Mouse (Mus musculus): ENCODE results near the gene Rnd3. TPM values are rescaled to one million over a fixed set of nuclear protein-coding genes. Genes with fewer than 3 reads are reported as not detected.

The Rnd3 gene
- polyA plus RNA-seq, 1 experiment from 2014 or later = 338 TPM

DNA sequence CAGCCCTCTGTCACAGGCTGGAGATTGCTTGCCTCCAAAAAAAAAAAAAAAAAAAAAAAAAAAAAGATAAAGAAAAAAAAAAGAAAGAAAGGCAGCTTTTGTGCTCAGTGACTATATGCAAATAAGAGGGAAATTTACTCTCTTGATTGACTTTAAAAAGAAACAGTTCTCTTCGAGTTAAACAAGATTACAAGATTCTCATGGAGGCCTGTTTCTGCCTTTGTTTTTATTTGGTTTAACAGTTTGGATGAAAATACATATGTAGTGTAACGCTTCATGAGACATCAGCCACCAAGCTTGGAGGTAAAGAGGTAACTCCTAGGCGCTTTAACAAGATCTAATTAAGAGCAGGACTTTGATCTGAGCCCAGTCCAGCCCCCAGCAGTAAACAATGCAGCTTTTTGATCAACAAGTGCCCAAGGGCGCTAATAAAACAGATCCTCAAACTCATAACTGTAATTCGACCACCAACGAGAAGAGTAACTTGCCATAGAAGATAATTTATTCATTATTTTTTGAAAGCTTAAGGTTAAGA lies 8.9 kb downstream of the Rnd3 start:
- Histone ChIP-seq H3K9ac (ENCODE audit: low read length) (peak overlapping the region; percentile 60), H3K4me3 (ENCODE audit: low read depth, low read length) (peak overlapping the region; percentile 30), H3K36me3 (ENCODE audit: control insufficient read depth, insufficient read depth, low read length) (peaks cover 16% of the 10 kb centered on the region), H3K4me1 (ENCODE audit: control insufficient read depth, insufficient read depth, low read length) (peaks cover 58% of the 10 kb centered on the region), H3K9me3 (ENCODE audit: control insufficient read depth, low read length) (no peaks in the 10 kb centered on the region), H3K4me2 (peak overlapping the region; percentile 55), H3K27me3 (ENCODE audit: control insufficient read depth, insufficient read depth, low read length) (no peaks in the 10 kb centered on the region), H3K27ac (ENCODE audit: low read depth, low read length) (peak overlapping the region; percentile 89)
- DNase-seq (ENCODE audit: low spot score, missing footprints) (peak; percentile 94), ATAC-seq (ENCODE audit: low FRiP score) (peak; percentile 51)
- 2% methylated on average over 6 of the region's 6 CpGs for WGBS

- Histone ChIP-seq H3K27ac (ENCODE audit: low read depth, low read length) (peak overlapping the region; percentile 72), H3K4me3 (ENCODE audit: low read depth, low read length) (peak overlapping the region; percentile 3; the same call in 1 of the 2 replicates), H3K9ac (ENCODE audit: low read length) (peak overlapping the region; percentile 34), H3K36me3 (ENCODE audit: control insufficient read depth, insufficient read depth, low read length) (peaks cover 21% of the 10 kb centered on the region), H3K9me3 (ENCODE audit: control insufficient read depth, low read length) (no peaks in the 10 kb centered on the region), H3K4me2 (peak overlapping the region; percentile 55), H3K27me3 (ENCODE audit: control insufficient read depth, insufficient read depth, low read length) (no peaks in the 10 kb centered on the region), H3K4me1 (ENCODE audit: control insufficient read depth, insufficient read depth, low read length) (peaks cover 53% of the 10 kb centered on the region)
- ATAC-seq (ENCODE audit: low FRiP score) (peak; percentile 88), DNase-seq (ENCODE audit: low spot score, missing footprints) (peak; percentile 95)
- WGBS = 5% methylated on average over 5 of the region's 5 CpGs
These were observed 9.5 kb downstream of the Rnd3 start for GRCm38 (mm10) chr2:51139218-51139911.

GRCm38 (mm10) chr2:51137726-51138125 lies 11.2 kb downstream of the Rnd3 start:
- no peak overlapping the region for H3K27ac ChIP-seq (ENCODE audit: low read depth, low read length)
- no peak overlapping the region for H3K4me3 ChIP-seq (ENCODE audit: low read depth, low read length)
- no peak overlapping the region for H3K4me2 ChIP-seq
- ATAC-seq (ENCODE audit: low FRiP score) (no peak), DNase-seq (ENCODE audit: low spot score, missing footprints) (no peak)
- H3K27me3 ChIP-seq (ENCODE audit: control insufficient read depth, insufficient read depth, low read length) = no peaks in the 10 kb centered on the region
- peaks cover 34% of the 10 kb centered on the region for H3K36me3 ChIP-seq (ENCODE audit: control insufficient read depth, insufficient read depth, low read length)
- no peak overlapping the region for H3K9ac ChIP-seq (ENCODE audit: low read length)
- 46% methylated on average over 4 of the region's 4 CpGs for WGBS
- H3K4me1 ChIP-seq (ENCODE audit: control insufficient read depth, insufficient read depth, low read length) = peaks cover 44% of the 10 kb centered on the region
- H3K9me3 ChIP-seq (ENCODE audit: control insufficient read depth, low read length) = no peaks in the 10 kb centered on the region

- Histone ChIP-seq H3K9ac (ENCODE audit: low read length) (no peak overlapping the region), H3K4me2 (no peak overlapping the region), H3K9me3 (ENCODE audit: control insufficient read depth, low read length) (no peaks in the 10 kb centered on the region), H3K36me3 (ENCODE audit: control insufficient read depth, insufficient read depth, low read length) (peaks cover 51% of the 10 kb centered on the region), H3K4me1 (ENCODE audit: control insufficient read depth, insufficient read depth, low read length) (no peaks in the 10 kb centered on the region), H3K27ac (ENCODE audit: low read depth, low read length) (no peak overlapping the region; the same call in 1 of the 2 replicates), H3K27me3 (ENCODE audit: control insufficient read depth, insufficient read depth, low read length) (no peaks in the 10 kb centered on the region), H3K4me3 (ENCODE audit: low read depth, low read length) (no peak overlapping the region)
- WGBS = 79% methylated on average over 20 of the region's 20 CpGs
- no peak for ATAC-seq (ENCODE audit: low FRiP score)
- DNase-seq (ENCODE audit: low spot score, missing footprints) = no peak
These were observed 16.7 kb downstream of the Rnd3 start for GRCm38 (mm10) chr2:51132181-51132580.

- 80% methylated on average over 4 of the region's 4 CpGs for WGBS
- Histone ChIP-seq H3K4me1 (ENCODE audit: control insufficient read depth, insufficient read depth, low read length) (no peaks in the 10 kb centered on the region), H3K4me2 (no peak overlapping the region), H3K9me3 (ENCODE audit: control insufficient read depth, low read length) (no peaks in the 10 kb centered on the region), H3K27me3 (ENCODE audit: control insufficient read depth, insufficient read depth, low read length) (no peaks in the 10 kb centered on the region), H3K27ac (ENCODE audit: low read depth, low read length) (no peak overlapping the region), H3K36me3 (ENCODE audit: control insufficient read depth, insufficient read depth, low read length) (peaks cover 23% of the 10 kb centered on the region), H3K9ac (ENCODE audit: low read length) (no peak overlapping the region), H3K4me3 (ENCODE audit: low read depth, low read length) (no peak overlapping the region)
- peak; percentile 47 for ATAC-seq (ENCODE audit: low FRiP score)
- DNase-seq (ENCODE audit: low spot score, missing footprints) = peak; percentile 66
These were observed 20.8 kb downstream of the Rnd3 start for GRCm38 (mm10) chr2:51128090-51128489.

- no peak overlapping the region for H3K27ac ChIP-seq (ENCODE audit: low read depth, low read length)
- H3K4me1 ChIP-seq (ENCODE audit: control insufficient read depth, insufficient read depth, low read length) = no peaks in the 10 kb centered on the region
- H3K27me3 ChIP-seq (ENCODE audit: control insufficient read depth, insufficient read depth, low read length) = no peaks in the 10 kb centered on the region
- no peak overlapping the region for H3K4me3 ChIP-seq (ENCODE audit: low read depth, low read length)
- ATAC-seq (ENCODE audit: low FRiP score) (no peak), DNase-seq (ENCODE audit: low spot score, missing footprints) (no peak)
- no peak overlapping the region for H3K4me2 ChIP-seq
- WGBS = 75% methylated on average over 2 of the region's 2 CpGs
- H3K9me3 ChIP-seq (ENCODE audit: control insufficient read depth, low read length) = no peaks in the 10 kb centered on the region
- H3K9ac ChIP-seq (ENCODE audit: low read length) = no peak overlapping the region
- H3K36me3 ChIP-seq (ENCODE audit: control insufficient read depth, insufficient read depth, low read length) = no peaks in the 10 kb centered on the region
These were observed 38.6 kb downstream of the Rnd3 start for GRCm38 (mm10) chr2:51110271-51110670.

DNA sequence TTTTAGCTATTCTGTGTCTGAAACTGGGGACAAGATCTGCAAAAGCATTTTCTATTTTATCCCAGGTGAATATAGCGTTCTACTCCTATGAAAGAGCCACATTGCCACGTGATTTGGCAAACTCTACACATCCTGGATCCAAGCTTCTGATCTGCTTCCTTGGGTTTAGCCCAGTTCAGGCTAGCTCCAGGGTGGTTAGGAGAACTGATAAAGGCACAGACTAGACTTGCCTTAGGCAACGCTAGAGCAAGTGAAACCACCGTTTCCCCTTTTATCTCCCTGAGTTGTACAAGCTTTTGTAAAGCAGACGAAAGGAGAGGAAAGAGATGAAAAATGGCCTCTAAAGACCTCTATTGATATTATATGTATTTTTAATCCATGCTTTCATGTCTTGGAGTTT lies 40.3 kb downstream of the Rnd3 start:
- ATAC-seq (ENCODE audit: low FRiP score) (no peak), DNase-seq (ENCODE audit: low spot score, missing footprints) (no peak)
- WGBS = 77% methylated on average over 5 of the region's 5 CpGs
- Histone ChIP-seq H3K27ac (ENCODE audit: low read depth, low read length) (no peak overlapping the region), H3K27me3 (ENCODE audit: control insufficient read depth, insufficient read depth, low read length) (no peaks in the 10 kb centered on the region), H3K4me2 (no peak overlapping the region), H3K36me3 (ENCODE audit: control insufficient read depth, insufficient read depth, low read length) (no peaks in the 10 kb centered on the region), H3K9ac (ENCODE audit: low read length) (no peak overlapping the region), H3K4me3 (ENCODE audit: low read depth, low read length) (no peak overlapping the region), H3K9me3 (ENCODE audit: control insufficient read depth, low read length) (no peaks in the 10 kb centered on the region), H3K4me1 (ENCODE audit: control insufficient read depth, insufficient read depth, low read length) (no peaks in the 10 kb centered on the region)

DNA sequence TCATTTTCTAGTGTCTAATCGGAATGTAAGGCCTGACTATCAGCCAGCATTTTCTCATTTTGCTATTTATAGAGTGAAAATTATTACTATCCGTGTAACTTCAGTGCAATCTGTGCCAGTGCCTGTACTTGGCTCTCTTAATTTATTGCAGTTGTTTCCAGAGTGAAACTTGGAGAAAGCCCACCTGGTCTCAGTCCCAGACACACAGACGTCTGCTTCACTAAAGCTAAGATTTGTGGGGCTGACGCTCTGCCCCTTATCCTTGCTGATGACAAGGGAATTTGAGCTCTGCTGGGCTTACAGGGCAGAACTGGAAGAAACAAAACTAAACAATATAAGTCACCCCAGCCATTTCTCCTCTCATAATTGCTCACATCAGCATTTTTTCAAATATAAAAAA lies 47.7 kb downstream of the Rnd3 start:
- 65% methylated on average over 4 of the region's 4 CpGs for WGBS
- Histone ChIP-seq H3K9me3 (ENCODE audit: control insufficient read depth, low read length) (no peaks in the 10 kb centered on the region), H3K27ac (ENCODE audit: low read depth, low read length) (no peak overlapping the region), H3K27me3 (ENCODE audit: control insufficient read depth, insufficient read depth, low read length) (no peaks in the 10 kb centered on the region), H3K4me1 (ENCODE audit: control insufficient read depth, insufficient read depth, low read length) (peaks cover 4% of the 10 kb centered on the region; the same call in 1 of the 2 replicates), H3K4me3 (ENCODE audit: low read depth, low read length) (no peak overlapping the region), H3K4me2 (no peak overlapping the region), H3K9ac (ENCODE audit: low read length) (no peak overlapping the region), H3K36me3 (ENCODE audit: control insufficient read depth, insufficient read depth, low read length) (no peaks in the 10 kb centered on the region)
- no peak for DNase-seq (ENCODE audit: low spot score, missing footprints)
- ATAC-seq (ENCODE audit: low FRiP score) = no peak

DNA sequence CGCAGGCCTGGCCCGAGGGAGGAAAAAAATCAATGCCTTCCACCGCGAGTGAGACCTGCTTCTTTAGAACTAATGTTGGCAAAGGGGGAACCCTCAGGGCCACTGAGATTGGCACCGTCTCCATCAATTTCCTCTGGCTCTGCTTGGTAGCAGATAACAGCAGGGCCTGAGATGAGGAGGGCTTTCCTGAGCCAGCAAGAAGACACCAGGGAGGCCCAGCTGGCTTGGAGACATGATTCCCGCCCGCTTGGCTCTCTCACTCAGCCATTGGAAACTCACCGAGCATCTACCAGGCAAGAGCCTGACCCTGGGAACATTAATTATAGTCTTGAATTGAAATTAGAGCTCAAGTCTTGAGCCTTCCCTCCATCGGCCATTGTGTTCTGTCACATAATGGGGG lies 48.9 kb downstream of the Rnd3 start:
- ATAC-seq (ENCODE audit: low FRiP score) = no peak
- DNase-seq (ENCODE audit: low spot score, missing footprints) = no peak
- Histone ChIP-seq H3K9ac (ENCODE audit: low read length) (no peak overlapping the region), H3K27ac (ENCODE audit: low read depth, low read length) (no peak overlapping the region), H3K4me3 (ENCODE audit: low read depth, low read length) (no peak overlapping the region), H3K36me3 (ENCODE audit: control insufficient read depth, insufficient read depth, low read length) (no peaks in the 10 kb centered on the region), H3K27me3 (ENCODE audit: control insufficient read depth, insufficient read depth, low read length) (no peaks in the 10 kb centered on the region), H3K4me2 (no peak overlapping the region), H3K4me1 (ENCODE audit: control insufficient read depth, insufficient read depth, low read length) (peaks cover 4% of the 10 kb centered on the region; the same call in 1 of the 2 replicates), H3K9me3 (ENCODE audit: control insufficient read depth, low read length) (no peaks in the 10 kb centered on the region)
- WGBS = 64% methylated on average over 9 of the region's 9 CpGs

Data from midbrain, embryonic 11.5 days (tissue).